ENCODE assay signal across 25 mouse cellular contexts in genomic region chr4:124206480-124206879, GRCm38 (mm10).
A peak's percentile ranks its signal among the peaks of the same experiment; 100 is the strongest.
DNase-seq lines count a peak whose midpoint lies in the region; ATAC-seq lines count a peak whose summit lies in the region.
"Had no signal": no experiment of that assay in that cellular context is flagged by ENCODE, and none has a peak within 500 bp of the region (broad histone marks: within the 10 kb centered on the region; RNA-seq: fewer than 3 reads in every experiment).

No protein-coding gene starts in this region.

- no peaks in the 10 kb centered on the region for H3K9me3 ChIP-seq in midbrain, embryonic 16.5 days (replicated peaks; ENCODE audit: control insufficient read depth, low read length, poor library complexity, severe bottlenecking)
- H3K9me3 ChIP-seq: embryonic facial prominence, embryonic 15.5 days; G1E; limb, embryonic 15.5 days; liver, embryonic 15.5 days; neural tube, embryonic 15.5 days had no signal

- no peak overlapping the region for H3K27ac ChIP-seq in midbrain, embryonic 16.5 days (ENCODE audit: low read length)
- H3K27ac ChIP-seq: embryonic facial prominence, embryonic 15.5 days; hindbrain, embryonic 12.5 days; limb, embryonic 15.5 days; liver, embryonic 15.5 days; midbrain, embryonic 12.5 days; neural tube, embryonic 15.5 days had no signal

- no peak overlapping the region for H3K4me2 ChIP-seq in midbrain, embryonic 16.5 days (ENCODE audit: low read length)
- H3K4me2 ChIP-seq: embryonic facial prominence, embryonic 15.5 days; heart, embryonic 12.5 days; hindbrain, embryonic 12.5 days; limb, embryonic 15.5 days; liver, embryonic 15.5 days; midbrain, embryonic 12.5 days; neural tube, embryonic 15.5 days had no signal

- H3K9ac ChIP-seq in midbrain, embryonic 16.5 days (ENCODE audit: low read depth, low read length): no peak overlapping the region
- H3K9ac ChIP-seq: embryonic facial prominence, embryonic 15.5 days; heart, embryonic 12.5 days; hindbrain, embryonic 12.5 days; limb, embryonic 15.5 days; liver, embryonic 15.5 days; midbrain, embryonic 12.5 days; neural tube, embryonic 15.5 days had no signal

- H3K4me1 ChIP-seq in midbrain, embryonic 16.5 days (ENCODE audit: control insufficient read depth, insufficient read depth, low read length): no peaks in the 10 kb centered on the region
- H3K4me1 ChIP-seq: embryonic facial prominence, embryonic 15.5 days; heart, embryonic 12.5 days; limb, embryonic 15.5 days; liver, embryonic 15.5 days; midbrain, embryonic 12.5 days; neural tube, embryonic 15.5 days had no signal

- no peak overlapping the region for H3K4me3 ChIP-seq in midbrain, embryonic 16.5 days (ENCODE audit: low read depth, low read length)
- H3K4me3 ChIP-seq: embryonic facial prominence, embryonic 15.5 days; heart, embryonic 12.5 days; hindbrain, embryonic 12.5 days; limb, embryonic 15.5 days; liver, embryonic 15.5 days; midbrain, embryonic 12.5 days; neural tube, embryonic 15.5 days had no signal

- intact Hi-C loops in left cerebral cortex, postnatal 25 days (cut with DNase I): loop anchor here (2.0 to 5.0 kb wide), 3 partner anchors 32 to 391 kb away; no protein-coding TSS in a partner anchor

- no peaks in the 10 kb centered on the region for H3K36me3 ChIP-seq in midbrain, embryonic 16.5 days (ENCODE audit: control insufficient read depth, insufficient read depth, low read length)
- H3K36me3 ChIP-seq: embryonic facial prominence, embryonic 15.5 days; G1E; heart, embryonic 12.5 days; hindbrain, embryonic 12.5 days; limb, embryonic 15.5 days; liver, embryonic 15.5 days; midbrain, embryonic 12.5 days; neural tube, embryonic 15.5 days had no signal

- WGBS in midbrain, embryonic 16.5 days: 91% methylated on average over 16 of the region's 16 CpGs

- H3K27me3 ChIP-seq in midbrain, embryonic 16.5 days (ENCODE audit: control insufficient read depth, insufficient read depth, low read depth, low read length): no peaks in the 10 kb centered on the region
- H3K27me3 ChIP-seq: embryonic facial prominence, embryonic 15.5 days; hindbrain, embryonic 12.5 days; limb, embryonic 15.5 days; liver, embryonic 15.5 days; neural tube, embryonic 15.5 days had no signal

- ATAC-seq in midbrain, embryonic 16.5 days: no peak
- ATAC-seq: activated CD4-positive, CD25-positive, alpha-beta regulatory T cell, adult 4 months had no signal

- peak; percentile 43 for DNase-seq in layer of hippocampus, adult 11-12 months (ENCODE audit: low spot score)
- no peak for DNase-seq in layer of hippocampus, postnatal 10 days (ENCODE audit: low spot score in 2 of 2)
- peak; percentile 49 to 76 for DNase-seq in frontal cortex, adult 2 months (ENCODE audit: extremely low spot score in 1 of 2, low spot score in 1 of 2)
- peak; percentile 45 to 88 for DNase-seq in left cerebral cortex, postnatal 25 days (ENCODE audit: low spot score in 2 of 2)
- peak; percentile 56 to 73 for DNase-seq in right cerebral cortex, postnatal 36 days (ENCODE audit: low spot score in 2 of 2)
- DNase-seq in natural killer cell, adult 2 months (ENCODE audit: low spot score in 2 of 2): no peak
- DNase-seq in urinary bladder, postnatal 10 days (ENCODE audit: low spot score): no peak
- DNase-seq: adrenal gland, postnatal 14 days; cerebellum, adult 11-12 months; cerebellum, postnatal 25 days; heart, postnatal 14 days; kidney, adult 9 months; kidney, postnatal 25 days; layer of hippocampus, postnatal 36 days; thymus, postnatal 4 days had no signal

Comparison
In these comparisons a context has a peak if more than half of its experiments do, and no peak if none do; other contexts are left out.
1. DNase-seq: peak in layer of hippocampus, adult 11-12 months (single experiment), frontal cortex, adult 2 months (2 of 2), left cerebral cortex, postnatal 25 days (2 of 2) and right cerebral cortex, postnatal 36 days (2 of 2); none in layer of hippocampus, postnatal 10 days (0 of 2), natural killer cell, adult 2 months (0 of 2) and urinary bladder, postnatal 10 days (single experiment).